Mouse (Mus musculus) ES-Bruce4 (cell line): Measurements from ENCODE around the gene Tstd2.

Source experiments
- CTCF ChIP-seq: IDR thresholded peaks from one replicate; pipeline ENCODE4 v1.8.1; 2011; ENCODE audit warnings: low read depth, low read length
- EP300 ChIP-seq: IDR thresholded peaks from 2 replicates; pipeline ENCODE4 v1.6.1; 2011; ENCODE audit warnings: low read depth, low read length; ENCODE audit not compliant: insufficient read depth
- POLR2A ChIP-seq: IDR thresholded peaks from one replicate; pipeline ENCODE4 v1.8.1; 2011; ENCODE audit warnings: low read length; ENCODE audit not compliant: insufficient read depth

GRCm38 (mm10) chr4:46064961-46065360 is 73.5 kb downstream of the Tstd2 start:
- TF ChIP-seq CTCF = no peak
- no peak for TF ChIP-seq POLR2A
- no peak for TF ChIP-seq EP300
